Mouse (Mus musculus): ENCODE data around the gene Ccdc9b. TPM values are rescaled to one million over a fixed set of nuclear protein-coding genes. Genes with fewer than 3 reads are reported as not detected.
A peak's percentile ranks its signal among the peaks of the same experiment; 100 is the strongest.

Gene Ccdc9b
- total and polyA plus RNA-seq, 3 experiments, result not detected

- Histone ChIP-seq H3K4me3 (replicated peaks in 1 of 3; ENCODE audit: low read depth in 2 of 3, low read length in 2 of 3, poor library complexity in 1 of 3) (peak overlapping the region in 2 of 3 experiments; percentile 37 to 58), H3K27ac (ENCODE audit: insufficient read depth, low read depth) (no peak overlapping the region)
Observed at GRCm38 (mm10) chr2:118747301-118747960, 15.0 kb downstream of the Ccdc9b start.

GRCm38 (mm10) chr2:118745915-118746901 lies 16.3 kb downstream of the Ccdc9b start:
- Histone ChIP-seq H3K9me3 (replicated peaks; ENCODE audit: low read length) (no peaks in the 10 kb centered on the region), H3K4me1 (ENCODE audit: control insufficient read depth in 1 of 2, insufficient read depth in 2 of 2) (peaks cover 4 to 51% of the 10 kb centered on the region in 2 experiments; a peak in 3 of 4 replicates), H3K36me3 (replicated peaks in 1 of 2; ENCODE audit: control insufficient read depth in 1 of 2, insufficient read depth in 1 of 2, low read length in 1 of 2) (peaks cover 0 to 14% of the 10 kb centered on the region in 2 experiments), H3K4me3 (replicated peaks in 1 of 3; ENCODE audit: low read depth in 2 of 3, low read length in 2 of 3, poor library complexity in 1 of 3) (peak overlapping the region; percentile 58 to 93 (median 74)), H3K27ac (ENCODE audit: insufficient read depth, low read depth) (no peak overlapping the region), H3K79me2 (replicated peaks; ENCODE audit: control insufficient read depth, extremely low read depth, insufficient read depth, poor library complexity, severe bottlenecking) (no peaks in the 10 kb centered on the region), H3K9ac (ENCODE audit: insufficient read depth, low read depth) (peak overlapping the region; percentile 81), H3K4me2 (ENCODE audit: insufficient read depth, low read depth, poor library complexity, severe bottlenecking) (peak overlapping the region; percentile 38), H3K27me3 (replicated peaks) (peaks cover 16% of the 10 kb centered on the region)
- DNase-seq (ENCODE audit: extremely low read depth), result no peak
- in situ Hi-C loops (cut with MboI; ENCODE audit: low pct_ligation_motif_present, low pct_unique_long_range_greater_than_20kb, low sequenced_read_pairs), result loop anchor here (25.0 kb wide), 1 partner anchor 259 kb away; the partner anchor contains the start of gene Srp14
- TF ChIP-seq EP300 (IDR thresholded peaks at IDR 0.05; ENCODE audit: low read length) (no peak), ZNF384 (IDR thresholded peaks at IDR 0.05; ENCODE audit: low read depth, low read length) (no peak), HCFC1 (IDR thresholded peaks at IDR 0.05; ENCODE audit: low read depth, low read length) (no peak), ZC3H11A (IDR thresholded peaks at IDR 0.05; ENCODE audit: low read depth, low read length) (no peak), PAX5 (IDR thresholded peaks at IDR 0.05; ENCODE audit: low read length) (no peak), GABPA (IDR thresholded peaks at IDR 0.05; ENCODE audit: insufficient replicate concordance, low read depth, low read length) (no peak), ZKSCAN1 (IDR thresholded peaks at IDR 0.05; ENCODE audit: borderline replicate concordance, low read depth, low read length) (no peak), CTCF (conservative IDR thresholded peaks at IDR 0.05 in 1 of 2, IDR thresholded peaks at IDR 0.05 in 1 of 2; ENCODE audit: low read depth in 2 of 2, low read length in 2 of 2) (no peak), RCOR1 (conservative IDR thresholded peaks at IDR 0.05; ENCODE audit: low read depth, low read length) (no peak), SMC3 (IDR thresholded peaks at IDR 0.05; ENCODE audit: low read depth, low read length) (no peak), MYC (IDR thresholded peaks at IDR 0.05; ENCODE audit: low read depth, low read length) (no peak), TCF12 (IDR thresholded peaks at IDR 0.05; ENCODE audit: low read depth, low read length) (no peak), UBTF (IDR thresholded peaks at IDR 0.05; ENCODE audit: low read depth, low read length) (no peak; the same call in 1 of the 2 replicates), TBP (conservative IDR thresholded peaks at IDR 0.05; ENCODE audit: low read depth, low read length) (no peak), POLR2A (IDR thresholded peaks at IDR 0.05; ENCODE audit: low read depth, low read length) (no peak), ELF1 (IDR thresholded peaks at IDR 0.05; ENCODE audit: low read depth, low read length) (no peak), NELFE (IDR thresholded peaks at IDR 0.05; ENCODE audit: low read depth, low read length) (no peak), BHLHE40 (IDR thresholded peaks at IDR 0.05; ENCODE audit: low read depth, low read length) (no peak), CHD1 (IDR thresholded peaks at IDR 0.05; ENCODE audit: low read depth, low read length) (no peak), JUN (IDR thresholded peaks at IDR 0.05; ENCODE audit: insufficient read depth, low read depth, low read length) (no peak)
- dilution Hi-C loops (cut with MboI; ENCODE audit: extremely low pct_ligation_motif_present, extremely low pct_unique_long_range_greater_than_20kb, low sequenced_read_pairs), result no loop called here

More at GRCm38 (mm10) chr2:118747301-118747960, 15.0 kb downstream of the Ccdc9b start:
- peak overlapping the region; percentile 26 for H3K9ac ChIP-seq (ENCODE audit: insufficient read depth, low read depth)
- peaks cover 4 to 51% of the 10 kb centered on the region in 2 experiments; a peak in 3 of 4 replicates for H3K4me1 ChIP-seq (ENCODE audit: control insufficient read depth in 1 of 2, insufficient read depth in 2 of 2)
- peaks cover 14% of the 10 kb centered on the region for H3K27me3 ChIP-seq (replicated peaks)
- peak overlapping the region; percentile 38 for H3K4me2 ChIP-seq (ENCODE audit: insufficient read depth, low read depth, poor library complexity, severe bottlenecking)
- peaks cover 0 to 14% of the 10 kb centered on the region in 2 experiments for H3K36me3 ChIP-seq (replicated peaks in 1 of 2; ENCODE audit: control insufficient read depth in 1 of 2, insufficient read depth in 1 of 2, low read length in 1 of 2)
- H3K9me3 ChIP-seq (replicated peaks; ENCODE audit: low read length), result no peaks in the 10 kb centered on the region
- no peak for DNase-seq (ENCODE audit: extremely low read depth)
- in situ Hi-C loops (cut with MboI; ENCODE audit: low pct_ligation_motif_present, low pct_unique_long_range_greater_than_20kb, low sequenced_read_pairs) (loop anchor here (25.0 kb wide), 1 partner anchor 260 kb away; the partner anchor contains the start of gene Srp14), dilution Hi-C loops (cut with MboI; ENCODE audit: extremely low pct_ligation_motif_present, extremely low pct_unique_long_range_greater_than_20kb, low sequenced_read_pairs) (no loop called here)
- H3K79me2 ChIP-seq (replicated peaks; ENCODE audit: control insufficient read depth, extremely low read depth, insufficient read depth, poor library complexity, severe bottlenecking), result no peaks in the 10 kb centered on the region
- TF ChIP-seq KAT2A (IDR thresholded peaks at IDR 0.05; ENCODE audit: insufficient replicate concordance, low read length) (no peak), UBTF (IDR thresholded peaks at IDR 0.05; ENCODE audit: low read depth, low read length) (no peak), GABPA (IDR thresholded peaks at IDR 0.05; ENCODE audit: insufficient replicate concordance, low read depth, low read length) (no peak), JUN (IDR thresholded peaks at IDR 0.05; ENCODE audit: insufficient read depth, low read depth, low read length) (no peak), CTCF (conservative IDR thresholded peaks at IDR 0.05 in 1 of 2, IDR thresholded peaks at IDR 0.05 in 1 of 2; ENCODE audit: low read depth in 2 of 2, low read length in 2 of 2) (no peak), SIN3A (IDR thresholded peaks at IDR 0.05; ENCODE audit: low read length) (no peak), RAD21 (IDR thresholded peaks at IDR 0.05; ENCODE audit: low read depth, low read length) (no peak), RCOR1 (conservative IDR thresholded peaks at IDR 0.05; ENCODE audit: low read depth, low read length) (no peak), POLR2A (IDR thresholded peaks at IDR 0.05; ENCODE audit: low read depth, low read length) (no peak), CHD1 (IDR thresholded peaks at IDR 0.05; ENCODE audit: low read depth, low read length) (no peak), NELFE (IDR thresholded peaks at IDR 0.05; ENCODE audit: low read depth, low read length) (no peak), USF1 (IDR thresholded peaks at IDR 0.05; ENCODE audit: low read depth, low read length) (no peak), TCF12 (IDR thresholded peaks at IDR 0.05; ENCODE audit: low read depth, low read length) (no peak), PAX5 (IDR thresholded peaks at IDR 0.05; ENCODE audit: low read length) (no peak)

All from CH12.LX (cell line).